Mouse (Mus musculus) midbrain, embryonic 10.5 days (tissue): Measurements from ENCODE around the gene Lyg2. TPM values are rescaled to one million over a fixed set of nuclear protein-coding genes. Genes with fewer than 3 reads are reported as not detected.
A peak's percentile ranks its signal among the peaks of the same experiment; 100 is the strongest.

Experiments
- DNase-seq: peaks from one replicate; pipeline ENCODE4 v3.0.0-alpha.2; 2017; ENCODE audit warnings: low spot score
- H3K27ac ChIP-seq: fragments of 300-500 bp; sonication (generic); replicated peaks from 2 replicates; pipeline ENCODE4 v1.5.1; 2016; ENCODE audit warnings: mild to moderate bottlenecking
- H3K27me3 ChIP-seq: fragments of 300-500 bp; sonication (generic); 2 replicates; pipeline ENCODE4 v1.6.1; 2016; ENCODE audit warnings: low read depth, mild to moderate bottlenecking; ENCODE audit not compliant: poor library complexity, severe bottlenecking
- H3K36me3 ChIP-seq: fragments of 300-500 bp; sonication (generic); 2 replicates; pipeline ENCODE4 v1.6.1; 2016; ENCODE audit warnings: mild to moderate bottlenecking, moderate library complexity
- H3K4me1 ChIP-seq: fragments of 300-500 bp; sonication (generic); 2 replicates; pipeline ENCODE4 v1.6.1; 2016
- H3K4me3 ChIP-seq: fragments of 300-500 bp; sonication (generic); 2 replicates; pipeline ENCODE4 v1.5.1; 2016; ENCODE audit warnings: mild to moderate bottlenecking, moderate library complexity
- H3K9me3 ChIP-seq: fragments of 300-500 bp; sonication (generic); replicated peaks from 2 replicates; pipeline ENCODE4 v1.6.1; 2016; ENCODE audit warnings: mild to moderate bottlenecking
- WGBS: fragments of 180-500 bp; shearing (Covaris S2); methylation state at CpG from one replicate; pipeline ENCODE4 v1.1.7; 2016; 5-methylcytosine and 5-hydroxymethylcytosine counted together
- polyA plus RNA-seq: library from polyadenylated mRNA; unstranded; fragments of >200 nt; fragmentation: Nextera tagmentation; extraction: Ambion mirVana; gene quantifications from 2 replicates; pipeline ENCODE4 v1.2.1, GENCODE M21; 2016

The Lyg2 gene
- polyA plus RNA-seq, 1 experiment from 2014 or later = not detected

DNA sequence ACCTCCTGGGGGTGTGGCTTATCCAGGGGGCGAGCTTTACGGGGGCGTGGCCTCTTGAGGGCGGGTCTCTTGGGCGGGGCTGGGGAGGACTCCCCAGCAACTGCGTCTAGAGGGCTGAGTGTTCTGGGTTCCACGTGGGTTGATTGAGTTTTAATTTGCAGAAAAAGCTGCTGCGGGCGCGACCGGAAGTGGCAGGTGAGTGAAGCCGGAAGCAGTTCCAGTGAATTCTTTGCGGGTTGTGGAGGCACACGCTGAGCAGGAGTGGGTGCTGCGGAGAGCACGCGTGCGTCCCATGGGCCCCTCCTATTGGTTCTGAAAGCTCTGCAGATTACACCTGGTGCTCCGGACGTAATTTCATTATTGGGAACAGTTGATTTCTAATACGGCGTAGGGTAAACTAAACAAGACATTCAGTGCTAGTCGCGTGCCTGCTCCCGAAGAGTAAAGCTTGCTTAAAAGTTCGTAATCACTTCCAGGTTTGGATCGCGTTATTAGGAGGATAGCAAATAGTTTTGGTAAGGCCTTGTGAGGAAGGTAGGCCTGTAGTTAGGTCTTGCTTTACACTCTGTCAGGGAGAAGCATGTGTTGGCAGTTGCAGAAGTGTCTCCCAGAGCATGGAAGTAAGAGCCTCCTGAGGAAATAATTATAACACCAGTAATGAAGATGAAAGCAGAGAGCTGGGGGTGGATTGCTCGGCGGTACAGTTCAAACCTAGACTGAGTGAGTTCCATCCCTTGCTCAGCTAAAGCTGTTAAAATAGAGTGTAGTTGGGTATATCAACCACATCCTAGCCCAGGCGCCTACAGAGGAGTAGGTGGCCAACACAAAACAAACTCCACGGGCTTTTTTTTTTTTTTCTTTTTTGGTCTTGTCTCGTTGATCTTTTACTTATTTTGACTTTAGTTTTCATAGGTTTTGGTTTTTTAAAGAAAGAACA, 43.9 kb downstream of the Lyg2 start:
- Histone ChIP-seq H3K9me3 (peaks cover 8% of the 10 kb centered on the region; the same call in 1 of the 2 replicates), H3K4me3 (peak overlapping the region; percentile 64), H3K36me3 (peaks cover 30% of the 10 kb centered on the region), H3K27me3 (peaks cover 8% of the 10 kb centered on the region; the same call in 1 of the 2 replicates), H3K4me1 (peaks cover 15% of the 10 kb centered on the region), H3K27ac (peak overlapping the region; percentile 81)
- 7% methylated on average over 33 of the region's 33 CpGs for WGBS
- peak; percentile 72 for DNase-seq

DNA sequence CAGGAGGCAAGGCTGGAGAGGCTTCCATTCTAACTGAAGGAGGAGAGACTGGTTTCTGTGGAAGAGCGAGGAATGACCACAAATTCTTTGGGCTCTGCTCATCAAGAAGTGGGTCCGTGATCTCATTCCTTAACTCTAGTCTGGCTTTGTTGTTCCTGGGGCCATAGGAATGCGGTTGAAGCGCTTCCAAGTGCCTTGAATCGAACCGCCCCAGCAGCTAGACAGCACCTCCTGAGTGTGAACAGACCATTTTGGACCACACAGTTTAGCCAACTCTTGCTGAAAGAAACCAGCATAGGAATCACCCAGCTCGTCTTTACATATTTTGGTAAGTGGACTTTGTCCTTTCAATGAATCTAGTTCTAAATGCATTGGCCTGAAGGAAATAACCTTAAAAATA, 44.6 kb downstream of the Lyg2 start, which contains the start of gene Lipt1:
Gene Lipt1, plus strand, starts transcription at position 35 of the 400 bp plus-strand sequence.
- Histone ChIP-seq H3K9me3 (peaks cover 8% of the 10 kb centered on the region; the same call in 1 of the 2 replicates), H3K27ac (peak within 1 kb of the TSS; percentile 81), H3K27me3 (peaks cover 8% of the 10 kb centered on the region; the same call in 1 of the 2 replicates), H3K4me1 (peaks cover 15% of the 10 kb centered on the region), H3K36me3 (peaks cover 23% of the 10 kb centered on the region), H3K4me3 (peak within 1 kb of the TSS; percentile 64)
- 8% methylated on average over 7 of the region's 7 CpGs for WGBS
- DNase-seq = peak; percentile 29

DNA sequence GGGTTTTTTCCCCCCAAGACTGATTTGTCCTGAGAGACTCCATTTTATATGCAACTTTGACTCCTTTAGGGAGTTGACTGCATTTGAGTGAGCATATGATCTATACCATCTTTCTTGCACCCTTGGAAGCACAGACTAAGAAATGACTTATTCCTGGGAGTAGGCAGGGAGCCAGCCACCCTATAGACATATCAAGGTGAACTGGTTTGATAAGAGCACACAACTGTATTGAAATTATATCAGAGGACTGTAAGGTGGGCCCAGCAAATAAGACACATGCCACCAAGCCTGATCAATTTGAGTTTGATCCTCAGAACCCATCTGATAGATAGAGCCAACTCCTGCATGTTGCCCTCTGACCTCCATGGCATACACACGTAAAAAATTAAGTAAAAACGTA, 46.9 kb downstream of the Lyg2 start:
- Histone ChIP-seq H3K27me3 (peaks cover 14% of the 10 kb centered on the region; the same call in 1 of the 2 replicates), H3K4me3 (no peak overlapping the region), H3K27ac (no peak overlapping the region), H3K9me3 (no peaks in the 10 kb centered on the region), H3K36me3 (no peaks in the 10 kb centered on the region), H3K4me1 (peaks cover 27% of the 10 kb centered on the region)
- DNase-seq = no peak
- WGBS = 51% methylated on average over 2 of the region's 2 CpGs

DNA sequence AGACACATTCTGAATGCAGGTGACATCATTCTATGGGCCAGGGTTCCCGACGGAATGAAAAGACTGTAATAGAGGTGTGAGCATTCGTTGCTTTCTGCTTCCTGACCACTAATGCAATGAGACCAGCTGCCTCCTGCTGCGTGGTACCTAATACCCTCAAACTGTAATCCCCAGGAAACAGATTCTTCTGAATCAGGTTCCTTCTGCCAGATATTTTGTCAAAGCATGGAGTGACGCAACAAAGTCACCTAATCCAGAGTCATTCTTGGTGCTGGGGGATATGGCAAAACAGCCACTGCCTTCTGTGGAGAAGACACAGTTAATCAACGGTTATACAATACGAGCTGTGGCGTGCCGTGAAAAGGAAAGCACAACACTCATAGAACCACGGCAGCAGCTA, 47.7 kb downstream of the Lyg2 start:
- H3K4me1 ChIP-seq = peaks cover 34% of the 10 kb centered on the region

DNA sequence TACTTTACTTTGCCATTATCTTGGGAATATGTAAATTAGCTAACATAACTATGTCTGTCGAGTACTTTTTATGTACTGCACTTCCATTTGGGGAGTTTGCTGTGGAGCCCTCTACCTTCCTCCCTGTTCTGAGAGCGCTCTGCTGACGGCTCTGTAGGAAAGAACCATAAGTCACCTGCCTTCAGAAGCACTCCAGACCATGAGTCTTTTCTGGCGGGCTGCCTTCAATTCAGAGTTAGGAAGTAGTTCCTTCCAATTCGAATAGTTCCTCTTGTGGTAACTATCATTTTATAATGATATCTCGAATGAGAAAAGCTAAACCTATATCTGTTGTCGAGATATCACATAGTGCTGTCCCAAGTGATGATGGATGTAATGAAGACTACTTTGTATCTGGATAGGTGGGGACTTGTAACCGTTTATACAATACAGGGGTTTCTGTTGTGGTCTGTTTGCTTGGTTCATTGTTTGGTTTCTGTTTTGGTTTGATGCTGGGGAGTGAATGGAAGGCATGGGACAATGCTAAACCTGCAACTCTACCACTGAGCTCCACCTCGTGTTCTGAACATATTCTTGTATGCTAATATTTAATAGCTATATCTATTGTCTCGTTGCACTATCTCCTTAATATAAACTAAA, 48.5 kb downstream of the Lyg2 start:
- H3K4me1 ChIP-seq = peaks cover 34% of the 10 kb centered on the region
- 74% methylated on average over 10 of the region's 10 CpGs for WGBS
- DNase-seq = no peak
- peaks cover 14% of the 10 kb centered on the region; the same call in 1 of the 2 replicates for H3K27me3 ChIP-seq
- H3K4me3 ChIP-seq = no peak overlapping the region
- no peaks in the 10 kb centered on the region for H3K9me3 ChIP-seq
- no peaks in the 10 kb centered on the region for H3K36me3 ChIP-seq
- H3K27ac ChIP-seq = no peak overlapping the region

More for the DNA sequence above, 47.7 kb downstream of the Lyg2 start:
- Histone ChIP-seq H3K27me3 (peaks cover 14% of the 10 kb centered on the region; the same call in 1 of the 2 replicates), H3K27ac (no peak overlapping the region), H3K4me3 (no peak overlapping the region), H3K9me3 (no peaks in the 10 kb centered on the region), H3K36me3 (no peaks in the 10 kb centered on the region)
- no peak for DNase-seq
- WGBS = 68% methylated on average over 10 of the region's 10 CpGs

DNA sequence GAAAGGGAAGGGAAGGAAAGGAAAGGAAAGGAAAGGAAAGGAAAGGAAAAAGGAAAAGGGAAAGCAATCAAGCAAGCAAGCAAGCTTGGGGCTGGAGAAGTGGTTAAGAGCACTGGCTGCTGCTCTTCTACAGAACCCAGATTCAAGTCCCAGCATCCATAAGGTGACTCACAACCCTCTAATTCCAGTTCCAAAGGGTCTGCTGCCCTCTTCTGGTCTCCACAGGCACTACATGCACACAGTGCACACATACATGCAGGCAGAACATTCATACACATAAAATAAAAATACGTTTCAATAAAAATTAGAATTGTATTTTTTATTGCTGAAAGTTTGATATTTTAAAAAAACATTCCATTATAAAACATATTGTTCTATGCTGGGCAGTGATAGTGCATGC, 49.2 kb downstream of the Lyg2 start:
- no peak overlapping the region for H3K4me3 ChIP-seq
- H3K27me3 ChIP-seq = peaks cover 14% of the 10 kb centered on the region; the same call in 1 of the 2 replicates
- 71% methylated on average over 1 of the region's 1 CpGs for WGBS
- no peak overlapping the region for H3K27ac ChIP-seq
- peaks cover 29% of the 10 kb centered on the region for H3K4me1 ChIP-seq
- DNase-seq = peak; percentile 38
- no peaks in the 10 kb centered on the region for H3K36me3 ChIP-seq
- no peaks in the 10 kb centered on the region for H3K9me3 ChIP-seq

DNA sequence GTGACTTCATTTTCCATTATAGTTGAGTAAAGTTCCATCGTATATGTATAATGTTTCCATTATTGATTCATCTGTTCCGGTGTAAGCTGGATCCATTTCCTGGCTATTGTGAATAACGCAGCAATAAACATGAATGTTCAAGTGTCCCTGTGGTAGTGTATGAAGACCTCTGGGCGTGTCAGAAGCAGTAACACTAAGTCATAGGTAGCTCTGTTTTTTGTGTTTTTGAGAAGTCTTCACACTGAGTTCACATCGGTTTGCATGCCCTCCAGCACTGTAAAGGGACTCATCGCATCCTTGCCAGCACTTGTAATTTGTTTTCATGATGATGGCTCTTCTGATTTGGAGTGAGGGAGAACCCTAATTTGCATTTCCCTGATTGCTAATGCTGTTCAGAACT, 50.0 kb downstream of the Lyg2 start, which contains the start of gene Tsga10:
Gene Tsga10, minus strand, starts transcription at position 144 of the 400 bp plus-strand sequence.
- H3K27me3 ChIP-seq = peaks cover 14% of the 10 kb centered on the region; the same call in 1 of the 2 replicates
- H3K36me3 ChIP-seq = no peaks in the 10 kb centered on the region
- 87% methylated on average over 6 of the region's 6 CpGs for WGBS
- peaks cover 23% of the 10 kb centered on the region for H3K4me1 ChIP-seq
- H3K4me3 ChIP-seq = peak within 1 kb of the TSS; percentile 71
- no peak for DNase-seq
- H3K9me3 ChIP-seq = no peaks in the 10 kb centered on the region
- H3K27ac ChIP-seq = peak within 1 kb of the TSS; percentile 89

DNA sequence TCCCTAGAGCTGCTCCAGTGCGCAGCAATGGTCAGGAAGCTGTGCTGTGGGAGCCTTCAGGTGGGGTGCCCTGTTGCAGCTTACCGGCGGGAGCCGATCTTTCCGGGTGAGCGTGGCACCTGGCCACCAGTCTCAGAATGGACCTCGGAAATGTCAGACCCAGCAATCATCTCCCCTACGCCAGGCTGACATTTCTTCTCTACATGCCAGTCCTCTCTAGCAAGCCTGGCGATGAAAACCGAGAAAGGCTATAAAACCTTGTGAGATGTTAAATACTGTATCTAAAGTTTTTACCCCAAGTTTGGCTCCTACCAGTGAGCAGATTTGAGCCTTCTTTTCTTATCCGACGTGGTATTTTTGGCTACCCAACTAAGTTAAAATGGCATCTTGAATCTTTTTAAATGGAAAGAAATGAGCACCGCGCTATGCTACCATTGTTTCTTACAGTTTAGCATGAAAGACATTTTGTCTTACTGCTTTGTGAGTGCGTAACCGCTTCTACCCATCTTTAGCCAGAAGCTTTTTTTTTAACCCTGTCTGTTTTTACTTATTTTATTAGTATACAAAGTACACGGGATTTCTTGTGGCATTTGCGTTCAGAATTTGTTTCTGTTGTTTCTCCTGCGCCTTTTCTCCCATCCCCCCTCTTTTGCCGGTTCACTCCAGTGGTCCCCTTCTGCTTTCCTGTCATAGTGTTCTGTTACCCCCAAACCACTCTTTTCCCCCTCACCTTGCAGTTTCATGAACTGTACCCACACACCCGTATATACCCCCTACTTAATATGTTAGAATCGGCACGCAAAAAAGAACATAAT, 50.7 kb downstream of the Lyg2 start:
- H3K4me1 ChIP-seq = peaks cover 23% of the 10 kb centered on the region
- peaks cover 14% of the 10 kb centered on the region; the same call in 1 of the 2 replicates for H3K27me3 ChIP-seq
- DNase-seq = no peak
- WGBS = 14% methylated on average over 23 of the region's 23 CpGs
- no peaks in the 10 kb centered on the region for H3K9me3 ChIP-seq
- peak overlapping the region; percentile 71 for H3K4me3 ChIP-seq
- H3K27ac ChIP-seq = peak overlapping the region; percentile 89
- H3K36me3 ChIP-seq = no peaks in the 10 kb centered on the region

DNA sequence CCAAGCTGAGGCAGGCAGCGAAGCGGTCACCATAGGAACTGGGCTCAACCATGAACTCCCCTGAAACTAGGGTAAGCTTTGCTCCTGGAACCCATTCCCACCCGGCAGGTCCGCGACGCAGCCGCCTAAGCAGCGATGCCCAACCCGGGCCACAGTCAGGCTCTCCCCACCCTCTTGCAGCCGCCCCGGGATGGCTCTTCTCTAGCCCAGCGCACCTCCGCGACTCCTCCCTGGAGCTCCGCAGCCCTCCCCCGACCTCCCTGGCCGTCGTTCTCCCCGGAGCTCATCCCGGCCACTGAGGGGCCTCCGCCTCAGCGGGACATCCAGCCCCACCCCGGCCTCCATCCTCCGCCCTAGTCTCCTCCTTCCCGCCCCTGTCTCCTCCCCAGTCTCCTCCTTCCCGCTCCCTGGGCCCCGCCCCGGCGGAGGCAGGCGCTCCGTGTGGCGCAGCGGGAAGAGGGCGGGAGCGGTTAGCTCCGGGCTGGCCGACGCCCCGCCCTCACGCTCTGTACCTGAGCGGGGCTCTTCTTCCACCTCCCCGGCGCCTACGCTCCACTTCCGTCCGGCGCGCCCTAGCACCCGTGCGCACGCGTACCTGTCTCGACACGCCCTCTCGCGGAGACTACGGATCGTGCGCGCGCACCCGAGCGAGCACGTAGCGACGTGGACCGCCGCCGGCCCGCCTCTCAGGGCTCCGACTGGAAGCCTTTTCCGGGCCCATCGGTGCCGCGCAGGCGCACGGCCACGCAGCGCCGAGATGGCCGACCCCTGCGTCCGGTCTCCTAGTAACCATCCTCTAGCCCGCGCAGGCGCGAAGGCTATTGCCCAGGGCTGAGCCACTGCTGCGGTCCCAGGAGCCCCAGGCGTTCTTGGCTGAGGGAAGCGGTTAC, 51.5 kb downstream of the Lyg2 start:
- H3K27ac ChIP-seq = peak overlapping the region; percentile 89
- peak overlapping the region; percentile 71 for H3K4me3 ChIP-seq
- peaks cover 23% of the 10 kb centered on the region for H3K4me1 ChIP-seq
- no peaks in the 10 kb centered on the region for H3K36me3 ChIP-seq
- WGBS = under 1% methylated on average over 88 of the region's 90 CpGs
- peaks cover 11% of the 10 kb centered on the region; the same call in 1 of the 2 replicates for H3K27me3 ChIP-seq
- H3K9me3 ChIP-seq = no peaks in the 10 kb centered on the region
- DNase-seq = peak; percentile 99
